Mouse (Mus musculus): ENCODE measurements around the gene Siah3. TPM values are rescaled to one million over a fixed set of nuclear protein-coding genes. Genes with fewer than 3 reads are reported as not detected.

The Siah3 gene
- total and polyA plus RNA-seq, 3 experiments: 0.04 to 0.29 TPM; not detected in 1

GRCm38 (mm10) chr14:75494926-75495325 is 39.1 kb downstream of the Siah3 start:
- H3K27me3 ChIP-seq (ENCODE audit: control insufficient read depth in 1 of 2, insufficient read depth in 2 of 2, low read length in 2 of 2): peaks cover 1 to 4% of the 10 kb centered on the region in 2 experiments; a peak in 2 of 4 replicates
- DNase-seq (ENCODE audit: low read depth, low spot score): no peak
- H3K4me3 ChIP-seq (ENCODE audit: control insufficient read depth in 1 of 2, insufficient read depth in 1 of 2, low read depth in 2 of 2, low read length in 2 of 2): no peak overlapping the region
- no peak overlapping the region for H3K27ac ChIP-seq (ENCODE audit: control insufficient read depth, low read depth, low read length)
- TF ChIP-seq HCFC1 (IDR thresholded peaks at IDR 0.05; ENCODE audit: low read depth, low read length): no peak
- no peak for TF ChIP-seq GATA1 (IDR thresholded peaks at IDR 0.05; ENCODE audit: low read depth, low read length)
- TF ChIP-seq ZKSCAN1 (IDR thresholded peaks at IDR 0.05; ENCODE audit: low read depth, low read length): no peak
- TF ChIP-seq JUND (IDR thresholded peaks at IDR 0.05; ENCODE audit: low read depth, low read length): no peak
- no peak for TF ChIP-seq RAD21 (IDR thresholded peaks at IDR 0.05; ENCODE audit: low read depth, low read length)
- H3K79me2 ChIP-seq (ENCODE audit: control insufficient read depth, insufficient read depth, low read length, poor library complexity): no peaks in the 10 kb centered on the region
- H3K4me1 ChIP-seq (ENCODE audit: control insufficient read depth in 1 of 2, insufficient read depth in 2 of 2, low read length in 2 of 2): no peaks in the 10 kb centered on the region
- H3K36me3 ChIP-seq (ENCODE audit: control insufficient read depth in 1 of 2, insufficient read depth in 2 of 2, low read length in 2 of 2): no peaks in the 10 kb centered on the region
- H3K9ac ChIP-seq (ENCODE audit: control insufficient read depth, low read depth, low read length, poor library complexity, severe bottlenecking): no peak overlapping the region
- H3K9me3 ChIP-seq (replicated peaks; ENCODE audit: insufficient read depth, low read length): no peaks in the 10 kb centered on the region

- H3K9ac ChIP-seq (ENCODE audit: control insufficient read depth, low read depth, low read length, poor library complexity, severe bottlenecking): no peak overlapping the region
- H3K27me3 ChIP-seq (ENCODE audit: control insufficient read depth in 1 of 2, insufficient read depth in 2 of 2, low read length in 2 of 2): peaks cover under 1 to 3% of the 10 kb centered on the region in 2 experiments; a peak in 2 of 4 replicates
- no peak for DNase-seq (ENCODE audit: low read depth, low spot score)
- no peaks in the 10 kb centered on the region for H3K79me2 ChIP-seq (ENCODE audit: control insufficient read depth, insufficient read depth, low read length, poor library complexity)
- no peak overlapping the region for H3K27ac ChIP-seq (ENCODE audit: control insufficient read depth, low read depth, low read length)
- no peaks in the 10 kb centered on the region for H3K9me3 ChIP-seq (replicated peaks; ENCODE audit: insufficient read depth, low read length)
- no peak for TF ChIP-seq CTCF (IDR thresholded peaks at IDR 0.05 in 2 of 3, conservative IDR thresholded peaks at IDR 0.05 in 1 of 3; ENCODE audit: control insufficient read depth in 1 of 3, insufficient read depth in 1 of 3, low read depth in 2 of 3, low read length in 3 of 3, poor library complexity in 1 of 3, severe bottlenecking in 1 of 3)
- H3K4me3 ChIP-seq (ENCODE audit: control insufficient read depth in 1 of 2, insufficient read depth in 1 of 2, low read depth in 2 of 2, low read length in 2 of 2): no peak overlapping the region
- no peaks in the 10 kb centered on the region for H3K4me1 ChIP-seq (ENCODE audit: control insufficient read depth in 1 of 2, insufficient read depth in 2 of 2, low read length in 2 of 2)
- no peaks in the 10 kb centered on the region for H3K36me3 ChIP-seq (ENCODE audit: control insufficient read depth in 1 of 2, insufficient read depth in 2 of 2, low read length in 2 of 2)
Observed at GRCm38 (mm10) chr14:75501501-75501990, 45.8 kb downstream of the Siah3 start.

- no peak overlapping the region for H3K27ac ChIP-seq (ENCODE audit: control insufficient read depth, low read depth, low read length)
- no peak overlapping the region for H3K9ac ChIP-seq (ENCODE audit: control insufficient read depth, low read depth, low read length, poor library complexity, severe bottlenecking)
- no peak for DNase-seq (ENCODE audit: low read depth, low spot score)
- H3K4me1 ChIP-seq (ENCODE audit: control insufficient read depth in 1 of 2, insufficient read depth in 2 of 2, low read length in 2 of 2): no peaks in the 10 kb centered on the region
- H3K79me2 ChIP-seq (ENCODE audit: control insufficient read depth, insufficient read depth, low read length, poor library complexity): no peaks in the 10 kb centered on the region
- H3K4me3 ChIP-seq (ENCODE audit: control insufficient read depth in 1 of 2, insufficient read depth in 1 of 2, low read depth in 2 of 2, low read length in 2 of 2): no peak overlapping the region
- no peaks in the 10 kb centered on the region for H3K9me3 ChIP-seq (replicated peaks; ENCODE audit: insufficient read depth, low read length)
- no peaks in the 10 kb centered on the region for H3K36me3 ChIP-seq (ENCODE audit: control insufficient read depth in 1 of 2, insufficient read depth in 2 of 2, low read length in 2 of 2)
- TF ChIP-seq EP300 (IDR thresholded peaks at IDR 0.05; ENCODE audit: low read depth in 1 of 2, low read length in 2 of 2) (no peak), SMC3 (IDR thresholded peaks at IDR 0.05; ENCODE audit: low read depth, low read length) (no peak), RCOR1 (IDR thresholded peaks at IDR 0.05; ENCODE audit: low read depth, low read length) (no peak), NRF1 (IDR thresholded peaks at IDR 0.05; ENCODE audit: insufficient read depth, low read depth, low read length, poor library complexity, severe bottlenecking) (no peak), BHLHE40 (IDR thresholded peaks at IDR 0.05; ENCODE audit: borderline replicate concordance, low read depth, low read length) (no peak), NELFE (IDR thresholded peaks at IDR 0.05; ENCODE audit: low read depth, low read length) (no peak), POLR2A (IDR thresholded peaks at IDR 0.05; ENCODE audit: control insufficient read depth in 1 of 2, insufficient read depth in 1 of 2, low read depth in 1 of 2, low read length in 2 of 2, poor library complexity in 1 of 2) (no peak), POLR2AphosphoS5 (IDR thresholded peaks at IDR 0.05; ENCODE audit: borderline replicate concordance, low read depth, low read length) (no peak), KAT2A (conservative IDR thresholded peaks at IDR 0.05; ENCODE audit: low read depth, low read length) (no peak), TCF12 (IDR thresholded peaks at IDR 0.05; ENCODE audit: low read depth, low read length) (no peak), MAFK (IDR thresholded peaks at IDR 0.05; ENCODE audit: borderline replicate concordance, low read depth, low read length) (no peak), MAZ (IDR thresholded peaks at IDR 0.05; ENCODE audit: low read depth, low read length) (no peak), POLR2AphosphoS2 (IDR thresholded peaks at IDR 0.05; ENCODE audit: low read length) (no peak), CHD1 (IDR thresholded peaks at IDR 0.05; ENCODE audit: low read depth, low read length) (no peak), TAL1 (IDR thresholded peaks at IDR 0.05; ENCODE audit: low read length) (no peak), JUND (IDR thresholded peaks at IDR 0.05; ENCODE audit: low read depth, low read length) (no peak), HCFC1 (IDR thresholded peaks at IDR 0.05; ENCODE audit: low read depth, low read length) (no peak), USF2 (IDR thresholded peaks at IDR 0.05; ENCODE audit: borderline replicate concordance in 1 of 2, insufficient read depth in 1 of 2, low read depth in 1 of 2, low read length in 2 of 2) (no peak)
- H3K27me3 ChIP-seq (ENCODE audit: control insufficient read depth in 1 of 2, insufficient read depth in 2 of 2, low read length in 2 of 2): peaks cover 3 to 5% of the 10 kb centered on the region in 2 experiments; a peak in 2 of 4 replicates
Observed at GRCm38 (mm10) chr14:75502446-75502845, 46.7 kb downstream of the Siah3 start.

Measured in MEL (cell line).